Mouse (Mus musculus): Measurements from ENCODE around the gene Plpp7. TPM values are rescaled to one million over a fixed set of nuclear protein-coding genes. Genes with fewer than 3 reads are reported as not detected.

Plpp7 gene
- polyA plus RNA-seq, 1 experiment from 2014 or later = 11.7 TPM

DNA sequence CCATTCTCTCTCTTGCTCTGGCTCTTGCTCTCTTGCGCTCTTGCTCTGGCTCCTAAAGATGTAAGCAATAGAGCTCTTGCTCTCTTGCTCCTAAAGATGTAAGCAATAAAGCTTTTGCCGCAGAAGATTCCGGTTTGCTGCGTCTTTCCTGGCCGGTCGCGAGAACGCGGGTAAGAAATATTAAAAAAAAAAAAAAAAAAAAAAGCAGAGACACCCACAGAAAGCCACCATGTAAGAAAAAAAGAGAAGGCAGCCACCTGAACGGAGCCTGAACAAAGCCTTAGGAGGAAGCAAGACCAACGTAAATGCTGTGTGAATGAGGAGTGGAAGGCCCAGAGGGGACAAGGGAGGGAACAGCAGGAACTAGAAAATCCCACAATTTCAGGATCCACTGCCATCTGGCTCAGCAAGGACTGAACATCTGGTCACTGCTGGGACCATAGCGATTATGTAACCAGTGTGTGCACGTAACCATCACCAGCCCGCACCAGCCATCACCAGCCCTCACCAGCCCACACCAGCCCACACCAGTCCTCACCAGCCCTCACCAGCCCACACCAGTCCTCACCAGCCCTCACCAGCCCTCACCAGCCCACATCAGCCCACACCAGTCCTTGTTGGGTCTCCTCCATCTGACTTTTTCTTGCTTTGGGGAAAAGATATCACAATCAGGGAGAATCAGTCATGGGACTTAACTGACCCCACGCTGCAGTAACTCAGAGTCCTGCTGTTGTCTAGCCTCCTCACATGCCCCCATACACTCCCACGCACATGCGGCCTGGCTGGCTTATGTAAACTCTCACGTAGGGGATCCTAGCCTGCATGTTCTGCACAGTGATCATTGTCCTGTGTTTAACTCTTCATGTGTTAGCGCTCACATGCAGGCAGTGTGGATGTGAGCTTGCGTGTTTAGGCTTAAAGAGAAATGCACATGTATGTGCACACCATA lies 24.7 kb downstream of the Plpp7 start:
- no peak overlapping the region for H3K4me2 ChIP-seq (ENCODE audit: low read depth, low read length)
- H3K36me3 ChIP-seq (ENCODE audit: control insufficient read depth, insufficient read depth, low read length) = no peaks in the 10 kb centered on the region
- H3K27me3 ChIP-seq (replicated peaks; ENCODE audit: control insufficient read depth, insufficient read depth, low read length) = no peaks in the 10 kb centered on the region
- H3K4me1 ChIP-seq (ENCODE audit: control insufficient read depth, insufficient read depth, low read length) = 0 out of 2 replicates have a peak, but pooled peaks cover 3% of the 10 kb centered on the region
- WGBS = 84% methylated on average over 20 of the region's 20 CpGs
- DNase-seq (ENCODE audit: low spot score) (no peak), ATAC-seq (ENCODE audit: low read depth) (no peak)
- H3K27ac ChIP-seq (replicated peaks; ENCODE audit: low read depth, low read length) = no peak overlapping the region
- H3K9me3 ChIP-seq (ENCODE audit: control insufficient read depth, low read length) = no peaks in the 10 kb centered on the region
- no peak overlapping the region for H3K9ac ChIP-seq (ENCODE audit: low read depth, low read length)
- no peak overlapping the region for H3K4me3 ChIP-seq (ENCODE audit: low read depth, low read length)

DNA sequence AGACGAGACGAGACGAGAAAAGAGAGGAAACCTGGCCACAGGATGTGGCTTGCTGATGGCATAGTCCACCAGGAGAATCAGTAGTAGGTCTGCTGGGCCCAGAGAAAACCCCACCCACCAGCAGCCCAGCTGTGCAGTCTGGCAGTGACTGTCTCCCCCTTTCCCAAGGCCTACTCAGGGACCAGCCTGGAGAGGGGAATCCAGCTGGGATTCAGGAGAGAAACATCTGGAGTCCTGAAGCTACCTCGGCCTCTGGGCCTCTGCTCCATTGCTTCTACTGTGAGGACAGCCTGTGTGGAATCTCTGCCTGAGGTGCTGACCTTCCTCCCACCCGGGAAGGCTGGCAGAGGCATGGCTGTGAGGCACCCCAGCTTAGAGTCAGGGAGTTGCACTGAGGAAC lies 25.8 kb downstream of the Plpp7 start:
- 29% methylated on average over 5 of the region's 5 CpGs for WGBS
- no peak overlapping the region for H3K9ac ChIP-seq (ENCODE audit: low read depth, low read length)

DNA sequence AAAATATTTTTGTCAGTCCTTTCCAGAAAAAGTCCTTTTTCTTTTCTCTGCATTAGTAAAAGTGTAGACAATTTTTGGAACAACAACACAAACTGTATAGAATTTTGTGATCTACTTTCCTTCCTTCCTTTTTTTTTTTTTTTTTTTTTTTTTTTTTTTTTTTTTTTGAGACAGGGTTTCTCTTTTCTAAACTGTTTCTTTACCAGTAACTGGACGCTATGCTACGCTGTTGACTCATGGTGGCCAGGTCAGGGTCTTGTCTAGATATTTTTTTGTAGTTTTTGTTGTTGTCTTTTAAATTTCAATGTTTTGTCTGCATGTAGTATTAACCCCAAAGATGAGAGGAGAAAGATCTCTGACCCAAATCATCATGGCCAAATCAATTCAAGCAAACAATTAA lies 26.5 kb downstream of the Plpp7 start:
- Histone ChIP-seq H3K27ac (replicated peaks; ENCODE audit: low read depth, low read length) (no peak overlapping the region), H3K36me3 (ENCODE audit: control insufficient read depth, insufficient read depth, low read length) (no peaks in the 10 kb centered on the region), H3K9me3 (ENCODE audit: control insufficient read depth, low read length) (no peaks in the 10 kb centered on the region), H3K4me1 (ENCODE audit: control insufficient read depth, insufficient read depth, low read length) (0 out of 2 replicates have a peak, but pooled peaks cover 3% of the 10 kb centered on the region), H3K27me3 (replicated peaks; ENCODE audit: control insufficient read depth, insufficient read depth, low read length) (no peaks in the 10 kb centered on the region), H3K9ac (ENCODE audit: low read depth, low read length) (no peak overlapping the region), H3K4me3 (ENCODE audit: low read depth, low read length) (no peak overlapping the region), H3K4me2 (ENCODE audit: low read depth, low read length) (no peak overlapping the region)
- no peak for ATAC-seq (ENCODE audit: low read depth)
- WGBS = 65% methylated on average over 2 of the region's 2 CpGs
- DNase-seq (ENCODE audit: low spot score) = no peak

More for the DNA sequence above, 25.8 kb downstream of the Plpp7 start:
- DNase-seq (ENCODE audit: low spot score) = no peak
- no peaks in the 10 kb centered on the region for H3K9me3 ChIP-seq (ENCODE audit: control insufficient read depth, low read length)
- no peaks in the 10 kb centered on the region for H3K27me3 ChIP-seq (replicated peaks; ENCODE audit: control insufficient read depth, insufficient read depth, low read length)
- H3K36me3 ChIP-seq (ENCODE audit: control insufficient read depth, insufficient read depth, low read length) = no peaks in the 10 kb centered on the region
- H3K27ac ChIP-seq (replicated peaks; ENCODE audit: low read depth, low read length) = no peak overlapping the region
- H3K4me2 ChIP-seq (ENCODE audit: low read depth, low read length) = no peak overlapping the region
- ATAC-seq (ENCODE audit: low read depth) = no peak
- no peak overlapping the region for H3K4me3 ChIP-seq (ENCODE audit: low read depth, low read length)
- 0 out of 2 replicates have a peak, but pooled peaks cover 3% of the 10 kb centered on the region for H3K4me1 ChIP-seq (ENCODE audit: control insufficient read depth, insufficient read depth, low read length)

DNA sequence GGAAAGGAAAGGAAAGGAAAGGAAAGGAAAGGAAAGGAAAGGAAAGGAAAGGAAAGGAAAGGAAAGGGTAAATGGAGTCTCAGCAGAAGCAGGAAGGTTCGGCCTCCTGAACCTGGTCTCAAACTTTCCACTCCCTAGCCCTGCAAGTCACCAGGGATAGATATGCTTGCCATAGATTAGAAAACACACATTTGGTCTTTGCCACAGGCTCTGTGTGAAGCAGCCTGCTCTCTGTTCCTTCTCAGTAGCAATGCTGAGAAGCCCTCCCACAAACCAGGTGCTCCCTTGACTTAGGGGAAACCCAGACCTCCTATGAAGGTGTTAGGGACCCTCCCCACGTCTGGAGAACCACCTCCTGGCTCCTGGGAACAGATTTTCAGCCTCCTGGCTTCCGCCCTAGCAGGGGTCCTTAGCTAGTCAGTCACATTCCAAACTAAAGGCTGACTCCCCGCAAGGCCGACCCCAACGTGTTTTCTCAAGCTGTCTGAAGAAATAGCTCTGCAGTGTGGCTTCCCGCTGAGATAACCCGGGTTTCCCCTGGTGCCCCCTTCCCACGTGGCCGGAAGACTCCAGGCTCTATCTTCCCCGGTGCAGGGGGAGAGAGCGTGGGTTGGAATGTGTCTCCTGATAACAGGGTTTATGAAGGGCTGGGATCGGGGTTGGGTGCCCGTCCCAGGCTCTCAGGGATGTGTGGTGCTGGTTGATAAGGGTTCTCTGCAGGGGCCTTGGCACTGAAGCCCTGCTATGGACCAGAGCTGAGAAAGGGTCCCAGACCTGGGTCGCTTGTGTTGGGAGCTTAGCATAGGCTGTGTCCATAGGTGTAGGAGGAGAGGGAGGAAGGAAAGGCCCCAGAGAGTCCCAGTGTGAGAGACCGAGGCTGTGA lies 32.6 kb downstream of the Plpp7 start:
- ATAC-seq (ENCODE audit: low read depth) (no peak), DNase-seq (ENCODE audit: low spot score) (no peak)
- Histone ChIP-seq H3K4me2 (ENCODE audit: low read depth, low read length) (no peak overlapping the region), H3K27ac (replicated peaks; ENCODE audit: low read depth, low read length) (no peak overlapping the region), H3K9ac (ENCODE audit: low read depth, low read length) (no peak overlapping the region), H3K4me1 (ENCODE audit: control insufficient read depth, insufficient read depth, low read length) (0 out of 2 replicates have a peak, but pooled peaks cover 4% of the 10 kb centered on the region), H3K27me3 (replicated peaks; ENCODE audit: control insufficient read depth, insufficient read depth, low read length) (no peaks in the 10 kb centered on the region), H3K36me3 (ENCODE audit: control insufficient read depth, insufficient read depth, low read length) (no peaks in the 10 kb centered on the region), H3K4me3 (ENCODE audit: low read depth, low read length) (no peak overlapping the region), H3K9me3 (ENCODE audit: control insufficient read depth, low read length) (no peaks in the 10 kb centered on the region)
- 24% methylated on average over 16 of the region's 16 CpGs for WGBS

DNA sequence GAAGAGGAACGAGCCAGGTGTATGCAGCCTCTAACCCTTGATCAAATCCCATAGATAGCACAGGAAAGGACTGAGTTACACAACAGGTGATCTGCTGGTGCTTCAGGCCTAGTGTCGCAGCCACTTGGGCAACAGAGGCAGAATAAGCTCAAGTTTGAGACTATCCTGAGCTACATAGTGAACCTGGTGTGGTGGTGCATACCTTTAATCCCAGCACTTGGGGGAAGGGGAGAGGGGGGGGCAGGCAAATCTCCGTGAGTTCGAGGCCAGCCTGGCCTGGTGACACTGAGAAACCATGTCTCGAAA lies 33.2 kb downstream of the Plpp7 start:
- DNase-seq (ENCODE audit: low spot score) = no peak
- no peak overlapping the region for H3K9ac ChIP-seq (ENCODE audit: low read depth, low read length)
- H3K36me3 ChIP-seq (ENCODE audit: control insufficient read depth, insufficient read depth, low read length) = no peaks in the 10 kb centered on the region
- no peak overlapping the region for H3K4me2 ChIP-seq (ENCODE audit: low read depth, low read length)
- no peak for ATAC-seq (ENCODE audit: low read depth)
- no peak overlapping the region for H3K4me3 ChIP-seq (ENCODE audit: low read depth, low read length)
- WGBS = 81% methylated on average over 5 of the region's 5 CpGs
- 0 out of 2 replicates have a peak, but pooled peaks cover 4% of the 10 kb centered on the region for H3K4me1 ChIP-seq (ENCODE audit: control insufficient read depth, insufficient read depth, low read length)
- H3K9me3 ChIP-seq (ENCODE audit: control insufficient read depth, low read length) = no peaks in the 10 kb centered on the region
- H3K27me3 ChIP-seq (replicated peaks; ENCODE audit: control insufficient read depth, insufficient read depth, low read length) = no peaks in the 10 kb centered on the region
- H3K27ac ChIP-seq (replicated peaks; ENCODE audit: low read depth, low read length) = no peak overlapping the region

DNA sequence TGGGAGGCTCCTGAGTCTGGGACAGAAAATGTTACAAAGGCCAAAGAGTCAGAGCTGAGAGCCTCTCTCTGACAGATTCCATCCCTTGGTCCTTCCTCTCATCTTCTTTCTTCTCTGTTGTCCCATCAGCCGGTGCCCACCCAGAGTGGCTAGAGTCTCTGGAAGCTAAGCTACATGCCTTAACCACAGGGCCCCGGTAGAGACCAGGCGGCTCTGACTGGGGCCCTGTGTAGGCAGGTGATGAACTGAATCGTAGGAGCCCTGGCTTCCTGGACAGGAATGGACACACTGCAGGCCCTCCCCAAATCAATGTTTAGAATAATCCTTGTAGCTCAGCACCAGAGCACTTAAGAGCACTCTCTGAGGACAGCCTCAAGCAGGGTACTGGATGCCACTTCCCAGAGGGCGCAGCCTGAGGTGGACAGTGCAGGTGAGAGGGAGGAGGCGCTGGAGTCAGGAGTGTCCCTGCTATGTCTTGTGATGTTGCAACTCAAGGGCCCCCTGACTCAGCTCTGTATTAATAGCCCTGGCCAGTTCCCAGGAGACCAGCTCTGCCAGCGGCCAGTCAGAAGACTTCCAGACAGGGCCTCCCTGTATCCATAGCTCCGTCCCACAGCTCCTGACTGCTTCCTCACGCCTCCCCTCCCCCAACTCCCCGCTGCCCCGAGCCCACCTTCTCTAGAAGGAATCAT lies 34.2 kb downstream of the Plpp7 start:
- Histone ChIP-seq H3K4me3 (ENCODE audit: low read depth, low read length) (no peak overlapping the region), H3K36me3 (ENCODE audit: control insufficient read depth, insufficient read depth, low read length) (no peaks in the 10 kb centered on the region), H3K4me2 (ENCODE audit: low read depth, low read length) (no peak overlapping the region), H3K27me3 (replicated peaks; ENCODE audit: control insufficient read depth, insufficient read depth, low read length) (no peaks in the 10 kb centered on the region), H3K9me3 (ENCODE audit: control insufficient read depth, low read length) (no peaks in the 10 kb centered on the region), H3K4me1 (ENCODE audit: control insufficient read depth, insufficient read depth, low read length) (0 out of 2 replicates have a peak, but pooled peaks cover 4% of the 10 kb centered on the region), H3K27ac (replicated peaks; ENCODE audit: low read depth, low read length) (no peak overlapping the region), H3K9ac (ENCODE audit: low read depth, low read length) (no peak overlapping the region)
- DNase-seq (ENCODE audit: low spot score) (no peak), ATAC-seq (ENCODE audit: low read depth) (no peak)
- WGBS = 58% methylated on average over 9 of the region's 11 CpGs

DNA sequence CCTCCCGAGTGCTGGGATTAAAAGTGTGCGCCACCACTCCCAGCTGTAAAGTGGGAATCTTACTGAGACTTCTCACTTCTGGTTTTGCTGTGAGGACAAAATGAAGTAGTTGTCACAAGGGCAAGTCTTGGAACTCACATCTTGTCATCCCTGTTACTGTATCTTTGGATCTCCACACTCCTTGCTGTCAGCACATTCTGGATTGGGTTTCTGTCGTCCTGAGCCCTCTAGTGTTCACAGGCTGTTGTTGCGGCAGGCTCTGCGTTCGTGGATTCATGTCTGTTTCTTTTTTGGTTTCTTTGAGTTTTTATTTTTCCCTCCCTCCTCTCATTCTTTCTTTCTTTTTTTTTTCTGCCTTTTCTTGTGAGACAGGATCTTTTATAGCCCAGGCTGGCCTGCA lies 35.1 kb downstream of the Plpp7 start:
- H3K4me3 ChIP-seq (ENCODE audit: low read depth, low read length) = no peak overlapping the region
- 33% methylated on average over 6 of the region's 6 CpGs for WGBS
- H3K27ac ChIP-seq (replicated peaks; ENCODE audit: low read depth, low read length) = no peak overlapping the region
- 0 out of 2 replicates have a peak, but pooled peaks cover 4% of the 10 kb centered on the region for H3K4me1 ChIP-seq (ENCODE audit: control insufficient read depth, insufficient read depth, low read length)
- H3K4me2 ChIP-seq (ENCODE audit: low read depth, low read length) = no peak overlapping the region
- no peaks in the 10 kb centered on the region for H3K36me3 ChIP-seq (ENCODE audit: control insufficient read depth, insufficient read depth, low read length)
- DNase-seq (ENCODE audit: low spot score) = peak; percentile 70
- ATAC-seq (ENCODE audit: low read depth) = no peak
- no peaks in the 10 kb centered on the region for H3K9me3 ChIP-seq (ENCODE audit: control insufficient read depth, low read length)
- H3K9ac ChIP-seq (ENCODE audit: low read depth, low read length) = no peak overlapping the region
- no peaks in the 10 kb centered on the region for H3K27me3 ChIP-seq (replicated peaks; ENCODE audit: control insufficient read depth, insufficient read depth, low read length)

DNA sequence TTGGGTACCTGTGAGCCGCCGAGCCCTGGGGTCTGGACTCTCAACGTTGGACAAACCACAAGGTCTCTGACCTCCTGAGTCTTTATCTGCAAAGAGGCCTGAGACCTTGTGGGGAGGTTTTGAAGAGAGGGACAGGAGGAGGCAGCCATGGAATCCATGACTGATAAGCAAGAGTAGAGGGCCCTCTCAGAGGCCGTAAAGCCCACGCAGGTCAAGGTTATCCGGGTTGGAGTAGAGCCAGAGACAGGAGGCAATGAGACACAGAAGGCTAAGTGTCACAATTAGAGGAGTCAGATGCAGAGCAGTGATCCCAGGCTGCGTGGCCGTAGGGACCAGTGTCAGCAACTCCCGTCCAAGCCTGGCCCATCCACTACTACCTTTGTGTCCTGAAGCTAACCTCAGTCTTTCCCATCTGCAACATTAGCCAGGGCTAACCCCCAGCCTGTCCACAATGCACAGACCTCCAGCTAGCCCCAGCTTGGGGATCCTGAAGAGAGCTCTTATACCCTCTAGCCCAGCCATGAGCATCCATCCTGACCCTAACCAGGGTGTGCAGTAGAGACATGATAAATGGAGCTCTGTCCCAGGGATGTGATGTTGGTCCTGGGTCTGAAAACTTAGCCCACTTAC lies 36.0 kb downstream of the Plpp7 start:
- H3K27me3 ChIP-seq (replicated peaks; ENCODE audit: control insufficient read depth, insufficient read depth, low read length) = no peaks in the 10 kb centered on the region
- H3K9me3 ChIP-seq (ENCODE audit: control insufficient read depth, low read length) = no peaks in the 10 kb centered on the region
- ATAC-seq (ENCODE audit: low read depth) (no peak), DNase-seq (ENCODE audit: low spot score) (no peak)
- H3K4me1 ChIP-seq (ENCODE audit: control insufficient read depth, insufficient read depth, low read length) = 0 out of 2 replicates have a peak, but pooled peaks cover 4% of the 10 kb centered on the region
- H3K4me3 ChIP-seq (ENCODE audit: low read depth, low read length) = no peak overlapping the region
- H3K9ac ChIP-seq (ENCODE audit: low read depth, low read length) = no peak overlapping the region
- no peak overlapping the region for H3K27ac ChIP-seq (replicated peaks; ENCODE audit: low read depth, low read length)
- WGBS = 83% methylated on average over 9 of the region's 9 CpGs
- H3K4me2 ChIP-seq (ENCODE audit: low read depth, low read length) = no peak overlapping the region
- no peaks in the 10 kb centered on the region for H3K36me3 ChIP-seq (ENCODE audit: control insufficient read depth, insufficient read depth, low read length)

Measured in embryonic facial prominence, embryonic 14.5 days (tissue).